Mouse (Mus musculus) forebrain, embryonic 14.5 days (tissue): Measurements from ENCODE around the gene AI661453. TPM values are rescaled to one million over a fixed set of nuclear protein-coding genes. Genes with fewer than 3 reads are reported as not detected.

Source experiments
- ATAC-seq: fragments of 200-750 bp; cut with Nextera tagmentation; 2 replicates; pipeline ENCODE4 v1.8.0; 2017; ENCODE audit warnings: mild to moderate bottlenecking, moderate library complexity
- DNase-seq: peaks from one replicate; pipeline ENCODE4 v3.0.0-alpha.2; 2015; ENCODE audit warnings: low spot score
- H3K27ac ChIP-seq: fragments of 300-500 bp; sonication (generic); 2 replicates; pipeline ENCODE4 v1.5.1; 2014; ENCODE audit warnings: low read depth, mild to moderate bottlenecking, control low read depth, low read length, moderate library complexity
- H3K27me3 ChIP-seq: fragments of 300-500 bp; sonication (generic); replicated peaks from 2 replicates; pipeline ENCODE4 v1.6.1; 2014; ENCODE audit warnings: low read length, control low read depth, mixed read lengths; ENCODE audit not compliant: control insufficient read depth, insufficient read depth
- H3K36me3 ChIP-seq: fragments of 300-500 bp; sonication (generic); 2 replicates; pipeline ENCODE4 v1.6.1; 2014; ENCODE audit warnings: low read length, control low read depth; ENCODE audit not compliant: control insufficient read depth, insufficient read depth
- H3K4me1 ChIP-seq: fragments of 300-500 bp; sonication (generic); 2 replicates; pipeline ENCODE4 v1.6.1; 2014; ENCODE audit warnings: antibody characterized with exemption, low read length, control low read depth; ENCODE audit not compliant: control insufficient read depth, insufficient read depth
- H3K4me2 ChIP-seq: fragments of 300-500 bp; sonication (generic); 2 replicates; pipeline ENCODE4 v1.6.1; 2014; ENCODE audit warnings: mild to moderate bottlenecking, control low read depth, low read length
- H3K4me3 ChIP-seq: fragments of 300-500 bp; sonication (generic); 2 replicates; pipeline ENCODE4 v1.5.1; 2014; ENCODE audit warnings: low read depth, low read length, control low read depth
- H3K9ac ChIP-seq: fragments of 300-500 bp; sonication (generic); 2 replicates; pipeline ENCODE4 v1.6.1; 2014; ENCODE audit warnings: mild to moderate bottlenecking, low read length, control low read depth, moderate library complexity
- H3K9me3 ChIP-seq: fragments of 300-500 bp; sonication (generic); replicated peaks from 2 replicates; pipeline ENCODE4 v1.6.1; 2016; ENCODE audit warnings: low read length, control low read depth, mixed read lengths; ENCODE audit not compliant: control insufficient read depth
- WGBS: fragments of 180-500 bp; shearing (Covaris S2); extraction: QIAGEN DNeasy Blood & Tissue Kit; methylation state at CpG from one replicate; pipeline ENCODE4 v1.1.7; 2014; 5-methylcytosine and 5-hydroxymethylcytosine counted together
- polyA plus RNA-seq: library from polyadenylated mRNA; unstranded; fragments of >200 nt; fragmentation: Nextera tagmentation; extraction: Ambion mirVana; gene quantifications from 2 replicates; pipeline ENCODE4 v1.2.1, GENCODE M21; 2014

Gene AI661453
- polyA plus RNA-seq, 1 experiment from 2014 or later, result 0.18 TPM

DNA sequence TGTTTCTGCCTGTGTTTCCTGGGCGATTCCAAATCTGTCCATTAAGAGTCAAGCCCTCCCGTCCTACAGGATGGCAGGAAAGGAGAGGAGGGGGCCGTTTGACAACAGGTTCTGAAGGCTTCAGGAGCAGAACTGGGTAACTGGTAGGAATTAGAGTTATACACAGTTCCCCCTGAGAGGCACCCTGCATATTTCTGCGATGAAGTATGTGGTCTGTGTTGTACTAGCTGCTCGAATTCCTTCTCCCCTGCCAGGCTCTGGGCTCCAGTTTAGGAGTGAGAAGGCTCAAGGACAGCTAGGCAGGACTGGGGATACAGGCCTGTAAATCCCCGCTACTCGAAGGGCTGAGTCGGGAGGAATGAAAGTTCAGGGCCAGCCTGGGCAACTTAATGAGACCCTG is 81.8 kb downstream of the AI661453 start:
- Histone ChIP-seq H3K9ac (no peak overlapping the region), H3K27ac (0 out of 2 replicates have a peak overlapping the region, but pooled peaks have one; percentile 28)

More for the DNA sequence above, 81.8 kb downstream of the AI661453 start:
- no peak for ATAC-seq
- no peaks in the 10 kb centered on the region for H3K27me3 ChIP-seq
- no peak for DNase-seq
- H3K36me3 ChIP-seq, result no peaks in the 10 kb centered on the region
- H3K9me3 ChIP-seq, result no peaks in the 10 kb centered on the region
- no peak overlapping the region for H3K4me2 ChIP-seq
- H3K4me1 ChIP-seq, result peaks cover 7% of the 10 kb centered on the region
- WGBS, result 35% methylated on average over 8 of the region's 8 CpGs
- H3K4me3 ChIP-seq, result no peak overlapping the region

Other genes starting within 250 kb of the AI661453 start
- gene Mrps10, start 67.7 kb upstream of the AI661453 start, polyA plus RNA-seq, result 73.8 and 94.0 TPM in 2 replicates
- 0.37 TPM in 1 of 2 replicates, not detected in the other for gene Guca1b, start 51.2 kb upstream of the AI661453 start, polyA plus RNA-seq
- gene Guca1a, start 36.0 kb upstream of the AI661453 start, polyA plus RNA-seq, result 0.47 and 0.69 TPM in 2 replicates
- 0.61 and 0.69 TPM in 2 replicates for gene 1700001C19Rik, start 761 bp downstream of the AI661453 start, polyA plus RNA-seq
- 24.0 and 25.9 TPM in 2 replicates for gene Taf8, start 65.7 kb downstream of the AI661453 start, polyA plus RNA-seq
- 60.6 and 67.2 TPM in 2 replicates for gene Ccnd3, start 68.4 kb downstream of the AI661453 start, polyA plus RNA-seq
- 25.1 and 33.2 TPM in 2 replicates for gene Bysl, start 174.9 kb downstream of the AI661453 start, polyA plus RNA-seq
- 55.4 and 55.5 TPM in 2 replicates for gene Med20, start 175.0 kb downstream of the AI661453 start, polyA plus RNA-seq
- gene Gm20517, start 175.0 kb downstream of the AI661453 start, polyA plus RNA-seq, result 1.8 and 3.6 TPM in 2 replicates
- 5.9 and 6.6 TPM in 2 replicates for gene Usp49, start 194.1 kb downstream of the AI661453 start, polyA plus RNA-seq